Mouse (Mus musculus): ENCODE measurements around the gene Tubal3. TPM values are rescaled to one million over a fixed set of nuclear protein-coding genes. Genes with fewer than 3 reads are reported as not detected.
"Not testable (repeated sequence)": the region's sequence is repeated elsewhere in the genome, so short reads cannot be mapped to it uniquely, and the experiment has no call there.

Tubal3 gene
- not detected for total RNA-seq (2021)

DNA sequence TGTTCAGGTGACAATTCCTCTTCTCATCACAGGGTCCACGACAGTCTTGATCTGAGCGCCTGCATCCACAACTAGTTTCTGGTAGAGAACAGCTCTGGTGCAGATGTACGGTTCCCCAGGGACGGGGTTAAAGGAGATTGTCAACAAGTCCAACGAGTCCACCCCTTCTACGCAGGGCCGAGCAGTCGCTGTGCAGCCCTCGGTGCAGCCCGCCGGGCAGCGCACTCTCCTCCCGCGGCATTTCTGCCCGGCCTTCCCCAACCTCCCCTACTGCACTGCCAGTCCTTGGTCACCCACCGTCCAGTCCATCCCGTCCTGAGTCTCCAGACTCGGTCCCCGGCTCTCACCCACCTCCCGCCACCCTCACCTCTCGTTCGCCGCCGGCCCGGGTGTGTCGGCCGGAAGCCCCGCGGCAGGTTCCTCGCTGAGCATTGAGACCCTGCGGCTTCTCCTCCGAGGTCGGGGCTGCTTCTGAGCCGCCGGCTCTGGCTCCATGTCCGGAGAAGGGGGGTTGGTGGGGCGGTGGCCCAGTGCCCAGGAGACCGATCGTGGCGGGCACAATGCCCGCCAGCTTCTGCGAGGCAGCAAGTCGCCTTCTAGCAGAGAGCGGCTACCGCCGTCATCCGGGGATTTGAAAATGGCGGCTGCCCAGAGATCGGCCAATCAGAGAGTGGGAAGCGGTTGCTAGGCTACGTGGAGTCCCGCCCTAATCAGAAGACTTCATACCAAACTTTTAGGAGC, at the start of gene Tubal3, which contains the start of gene Net1:
TSS of gene Tubal3 (plus strand) at position 704 of the 741 bp plus-strand sequence.
TSS of gene Net1 (minus strand) at position 650 of the 741 bp plus-strand sequence.
- intact Hi-C loops (cut with DNase I), result no loop called here
- peak; percentile 94 for DNase-seq

DNA sequence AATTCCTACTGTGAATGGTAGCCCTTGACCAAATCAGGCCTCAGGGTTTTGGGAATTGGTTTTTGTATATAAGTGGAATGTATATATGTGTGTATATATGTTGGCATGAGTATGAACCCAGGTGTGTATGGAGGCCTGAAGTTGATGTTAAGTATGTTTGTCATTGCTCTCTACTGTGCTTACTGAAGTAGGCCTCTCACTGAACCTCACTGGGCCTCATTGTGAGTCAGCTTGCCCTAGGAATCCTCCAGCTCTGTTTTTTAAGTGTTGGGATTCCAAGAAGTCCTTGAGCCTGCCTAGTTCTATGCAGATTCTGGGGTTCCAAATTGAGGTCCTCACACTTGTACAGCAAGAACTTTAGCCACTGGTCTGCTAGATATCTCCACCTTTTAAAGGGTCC, 48.2 kb upstream of the Tubal3 start:
- DNase-seq, result no peak
- intact Hi-C loops (cut with DNase I), result no loop called here

DNA sequence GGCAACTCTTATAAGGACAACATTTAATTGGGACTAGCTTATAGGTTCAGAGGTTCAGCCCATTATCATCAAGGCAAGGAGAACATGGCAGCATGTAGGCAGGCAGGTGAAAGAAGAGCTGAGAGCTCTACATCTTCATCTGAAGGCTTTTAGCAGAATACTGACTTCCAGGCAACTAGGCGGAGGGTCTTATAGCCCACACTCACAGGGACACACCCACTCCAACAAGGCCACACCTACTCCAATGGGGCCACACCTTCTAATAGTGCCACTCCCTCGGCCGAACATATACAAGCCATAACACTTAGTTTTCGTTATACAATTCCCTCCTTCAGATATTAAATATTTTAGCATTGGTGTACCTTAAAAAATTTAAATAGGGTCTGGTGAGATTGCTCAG, 45.2 kb upstream of the Tubal3 start:
- DNase-seq, result no peak
- intact Hi-C loops (cut with DNase I), result no loop called here

DNA sequence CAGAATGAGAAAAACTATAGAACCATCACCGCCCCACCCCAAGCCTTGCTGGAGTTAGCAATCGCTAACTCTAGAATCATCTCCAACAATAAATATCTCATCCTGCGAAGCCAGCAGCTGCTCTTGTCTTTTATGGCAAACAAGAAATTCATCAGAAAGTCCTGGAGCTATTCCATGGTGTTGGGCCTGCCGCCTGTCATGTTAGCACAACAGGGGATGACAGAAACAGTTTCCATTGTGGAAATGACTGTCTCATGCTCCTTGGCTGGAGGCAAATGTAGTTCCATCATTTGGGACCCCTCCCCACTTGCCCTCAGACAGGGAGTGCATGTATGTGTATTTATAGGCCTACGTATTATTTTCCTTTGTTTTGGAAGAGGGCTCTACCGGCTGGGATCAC, 41.6 kb upstream of the Tubal3 start:
- DNase-seq, result peak; percentile 8
- intact Hi-C loops (cut with DNase I), result no loop called here

DNA sequence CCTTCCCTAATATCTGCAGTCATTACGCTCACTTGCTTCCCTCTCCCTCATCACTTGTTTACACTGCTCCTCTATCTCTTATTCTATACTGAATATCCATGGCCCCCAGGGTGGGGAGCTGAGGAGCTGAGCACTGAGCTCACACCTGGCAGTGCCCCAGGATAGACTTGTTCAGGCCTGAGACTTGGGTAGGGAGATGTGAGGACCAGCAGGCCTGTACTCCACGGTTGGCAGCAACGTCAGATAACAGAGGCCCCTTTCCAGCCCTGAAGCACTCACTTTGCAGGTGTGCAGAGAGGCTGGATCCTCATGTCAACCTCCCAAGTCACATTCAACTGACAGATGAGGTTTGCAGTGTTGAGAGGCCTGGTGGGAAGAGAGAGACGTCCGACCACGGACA, 40.9 kb upstream of the Tubal3 start:
- DNase-seq, result no peak
- intact Hi-C loops (cut with DNase I), result no loop called here

DNA sequence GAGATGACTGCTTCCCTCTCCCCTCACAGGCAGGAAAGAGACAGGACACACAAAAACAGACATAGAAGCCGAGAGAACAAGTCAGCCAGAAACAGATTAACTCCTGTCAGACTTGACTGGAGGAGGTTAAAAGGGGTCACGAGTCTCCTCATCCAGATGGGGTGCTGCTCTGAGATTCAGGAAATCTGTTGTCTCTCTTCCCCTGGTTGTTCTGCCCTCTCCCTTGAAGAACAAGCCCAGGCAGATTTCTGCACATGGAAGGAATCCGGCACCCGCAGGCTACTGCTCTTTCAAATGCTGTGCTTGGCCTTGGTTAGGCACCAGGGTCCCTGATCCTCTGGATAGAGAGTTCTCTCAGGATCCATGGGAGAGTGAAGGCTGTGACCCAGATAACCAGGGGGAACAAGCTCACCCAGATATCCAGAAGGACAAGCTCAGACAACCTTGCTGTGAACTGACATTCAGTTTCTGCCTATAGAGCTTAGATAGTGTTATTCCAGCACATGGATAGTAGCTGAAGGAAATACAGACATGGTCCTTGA, 40.3 kb upstream of the Tubal3 start:
- intact Hi-C loops (cut with DNase I), result no loop called here
- DNase-seq, result no peak

DNA sequence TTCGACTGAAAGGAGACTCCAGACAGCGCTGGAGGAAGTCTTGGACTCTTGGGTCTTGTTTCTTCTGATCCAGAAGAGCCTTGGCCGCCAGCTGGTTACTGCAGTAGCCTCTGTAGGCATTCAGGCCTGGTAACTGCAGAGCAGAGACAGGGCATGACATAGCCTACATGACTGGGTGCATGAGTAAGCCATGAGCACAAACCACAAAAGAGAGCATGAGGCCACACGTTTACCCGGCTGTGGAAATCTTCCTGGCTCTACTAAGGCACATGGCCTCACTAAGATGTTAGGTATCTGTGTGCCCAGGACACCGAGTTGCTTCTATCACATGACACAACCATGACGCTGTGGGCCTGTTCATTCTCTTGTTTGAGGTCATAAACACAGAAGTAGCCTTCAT, 31.4 kb upstream of the Tubal3 start:
- intact Hi-C loops (cut with DNase I), result no loop called here

DNA sequence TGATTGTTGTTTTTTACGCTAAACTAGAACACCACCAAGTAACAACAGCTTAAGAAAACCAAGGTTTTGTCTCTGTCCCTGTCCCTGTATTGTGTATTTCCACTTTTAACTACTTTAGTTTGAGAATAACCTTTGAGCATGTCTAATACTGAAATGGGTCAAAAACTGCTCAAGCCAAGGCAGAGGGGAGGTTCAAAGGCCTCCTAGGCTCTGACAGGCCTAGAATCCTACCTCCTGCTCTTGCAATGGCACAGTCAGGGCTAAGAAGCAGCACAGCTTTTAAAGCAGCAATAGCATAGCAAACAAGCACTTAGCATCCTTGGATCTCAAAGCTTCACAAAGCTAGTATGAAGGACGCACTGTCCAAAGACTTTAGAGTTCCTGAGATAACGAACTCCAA, 29.0 kb upstream of the Tubal3 start:
- intact Hi-C loops (cut with DNase I), result no loop called here
- no peak for DNase-seq

More for the DNA sequence above, 31.4 kb upstream of the Tubal3 start:
- no peak for DNase-seq

DNA sequence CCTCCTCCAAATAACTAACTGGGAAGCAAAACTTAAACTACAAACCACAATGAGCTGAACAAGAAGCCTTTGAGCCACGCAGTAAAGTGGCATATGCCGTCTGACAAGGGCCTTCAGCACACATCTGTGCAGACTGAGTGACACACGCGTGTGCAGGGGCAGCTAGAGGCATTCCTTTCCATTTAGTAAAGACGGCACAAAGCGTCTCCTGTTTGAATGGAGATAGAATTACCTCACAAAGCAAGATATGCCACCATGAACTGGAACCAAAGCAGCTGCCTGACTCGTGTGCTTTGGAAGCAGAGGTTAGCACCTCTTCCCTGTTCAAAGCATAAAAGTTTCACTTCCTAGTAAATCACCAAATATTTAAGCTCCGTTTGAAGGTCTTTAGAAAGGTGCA, 28.0 kb upstream of the Tubal3 start:
- intact Hi-C loops (cut with DNase I), result no loop called here
- DNase-seq, result no peak

DNA sequence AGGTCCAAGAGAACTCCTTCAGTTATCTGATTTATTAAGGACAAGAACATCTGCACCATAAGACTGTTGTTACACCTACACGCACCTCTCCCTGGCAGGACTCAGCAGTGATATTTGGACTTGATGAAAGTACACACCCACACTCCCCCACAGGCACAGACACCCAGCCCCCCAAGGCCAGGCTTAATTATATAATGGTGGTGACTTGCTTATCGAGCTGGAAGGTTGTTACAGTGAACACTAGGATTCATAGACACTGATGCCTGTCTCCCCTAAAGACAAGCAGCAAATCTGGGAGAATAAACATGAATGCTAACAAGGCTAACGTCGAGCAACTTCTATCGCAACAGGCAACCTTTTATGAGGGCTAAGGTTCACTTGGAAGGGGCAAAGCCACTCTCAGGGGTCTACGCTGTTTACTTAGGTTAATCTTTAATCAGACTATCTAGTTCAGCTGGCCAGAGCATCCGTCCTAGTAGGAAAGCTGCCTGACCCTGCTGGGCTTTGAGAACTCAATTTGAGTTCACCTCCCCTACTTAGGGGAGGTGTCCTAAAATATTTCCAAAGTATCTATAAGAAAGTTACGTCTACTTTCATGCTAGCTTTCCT, 26.5 kb upstream of the Tubal3 start:
- no peak for DNase-seq
- intact Hi-C loops (cut with DNase I), result loop anchor here (2.0 kb wide), 1 partner anchor 225 kb away; no protein-coding TSS in a partner anchor

DNA sequence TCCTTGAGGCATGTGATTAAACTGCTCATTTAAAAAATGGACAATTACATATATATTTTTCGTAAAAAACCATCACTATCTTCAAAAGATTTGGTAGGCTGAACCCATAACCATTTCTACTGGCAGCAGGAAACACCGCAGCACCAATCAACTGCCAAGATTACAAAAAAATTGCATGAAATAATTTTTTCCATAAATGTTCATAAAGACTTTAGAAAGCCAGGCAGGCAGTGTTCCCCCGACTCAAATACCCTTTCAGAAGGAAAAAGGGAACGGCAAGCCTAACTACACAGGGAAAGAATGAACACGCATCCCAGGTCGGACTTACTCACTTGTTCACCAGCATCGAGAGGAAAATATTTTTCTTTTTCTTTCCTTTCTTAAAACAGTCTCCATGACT, 25.5 kb upstream of the Tubal3 start:
- DNase-seq, result no peak
- intact Hi-C loops (cut with DNase I), result loop anchor here (2.0 kb wide), 1 partner anchor 226 kb away; no protein-coding TSS in a partner anchor

DNA sequence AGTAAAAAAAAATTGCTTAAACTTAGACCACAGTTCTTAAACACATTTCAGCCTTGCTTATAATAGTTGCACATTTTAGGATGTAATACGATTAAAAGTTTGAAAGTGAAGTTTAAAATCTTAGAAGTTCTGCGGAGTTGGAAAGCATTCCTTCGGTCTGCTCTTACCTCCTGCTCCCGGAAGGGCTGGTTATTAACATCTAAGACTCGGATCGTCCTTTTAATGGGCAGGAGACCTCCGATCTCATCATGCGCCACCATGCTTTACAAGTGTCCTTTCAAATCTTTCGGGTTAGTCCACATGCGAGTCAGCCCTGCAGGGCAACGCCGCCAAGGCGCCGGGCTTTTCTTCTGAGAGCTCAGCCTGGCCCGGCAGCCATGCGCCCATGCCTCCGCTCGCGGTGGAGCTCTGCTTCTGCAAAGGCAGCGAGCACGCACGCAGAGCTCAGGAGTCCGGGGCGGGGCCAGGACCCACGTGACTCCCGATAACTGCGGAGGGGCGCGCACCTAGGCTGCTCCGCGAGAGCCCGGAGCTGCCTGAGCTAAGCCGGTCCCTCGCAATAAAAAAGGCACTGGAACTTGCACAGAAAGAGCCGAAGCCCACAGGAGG, 24.8 kb upstream of the Tubal3 start:
- peak; percentile 77 for DNase-seq
- intact Hi-C loops (cut with DNase I), result loop anchor here (2.0 kb wide), 1 partner anchor 226 kb away; no protein-coding TSS in a partner anchor

DNA sequence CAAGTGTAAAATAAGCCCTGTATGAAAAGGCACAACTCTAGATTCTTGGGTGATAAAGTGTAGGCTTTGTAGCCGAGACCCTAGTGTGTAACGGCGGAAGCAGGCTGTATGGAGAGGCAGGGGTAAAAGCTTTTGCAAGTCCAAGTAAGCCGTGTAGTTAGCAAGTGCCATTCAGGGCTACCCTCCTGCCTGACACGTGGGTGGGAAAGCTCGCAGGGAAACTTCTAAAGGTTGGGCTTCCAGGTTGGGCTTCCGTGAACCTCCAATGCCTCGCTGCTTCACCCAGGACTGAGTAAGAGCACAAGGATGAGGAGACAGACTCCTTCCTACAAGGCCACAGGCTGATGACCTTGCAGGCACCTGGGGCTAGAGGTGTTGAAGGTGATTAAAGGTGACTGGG, 23.5 kb upstream of the Tubal3 start:
- intact Hi-C loops (cut with DNase I), result no loop called here
- no peak for DNase-seq

DNA sequence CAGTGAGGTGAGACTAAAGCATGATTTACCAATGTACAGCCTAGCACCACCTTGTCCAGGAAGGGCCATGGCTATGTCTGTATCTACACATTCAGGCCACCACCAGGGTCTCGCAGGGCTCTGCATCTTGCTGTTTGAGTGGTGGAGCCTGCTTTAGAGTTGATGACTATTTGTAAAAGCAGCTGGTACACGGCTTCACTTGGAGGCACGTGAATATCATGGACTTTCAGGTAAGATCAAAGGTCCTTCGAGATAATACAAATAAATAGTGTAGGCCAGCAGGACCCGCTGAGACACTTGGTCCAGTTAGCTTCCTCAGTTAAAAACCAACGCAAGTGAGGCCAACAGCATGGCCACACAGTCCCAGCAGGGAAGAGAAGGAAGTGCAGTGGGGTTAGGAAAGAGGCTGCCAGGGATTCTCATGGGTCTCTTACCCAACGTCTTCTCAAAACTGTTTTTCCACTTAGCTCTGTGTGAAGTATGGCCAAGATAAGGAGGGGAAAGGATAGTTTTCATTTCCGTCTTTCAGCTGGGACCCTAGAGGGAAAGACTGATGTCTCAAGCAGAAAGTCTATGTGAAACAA, 22.6 kb upstream of the Tubal3 start:
- no peak for DNase-seq
- intact Hi-C loops (cut with DNase I), result no loop called here

DNA sequence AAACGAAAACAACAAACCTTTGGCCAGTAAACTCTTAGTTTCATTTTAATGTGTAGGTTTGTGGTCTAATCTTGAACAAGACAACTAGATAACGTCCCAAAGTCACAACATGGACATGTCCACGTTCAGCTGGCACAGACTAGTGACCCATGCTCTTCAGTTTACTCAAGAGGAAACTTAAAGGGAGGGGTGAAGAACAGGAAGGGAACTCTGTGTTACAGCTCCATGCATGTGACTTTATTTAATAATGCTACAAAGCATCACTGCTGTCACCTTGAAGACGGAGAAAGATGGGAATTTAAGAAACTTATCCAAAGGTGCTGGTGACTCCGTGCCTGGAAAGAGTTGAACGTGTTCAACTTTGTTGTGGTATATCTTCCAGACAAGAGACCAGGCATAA, 22.0 kb upstream of the Tubal3 start:
- intact Hi-C loops (cut with DNase I), result no loop called here
- no peak for DNase-seq

DNA sequence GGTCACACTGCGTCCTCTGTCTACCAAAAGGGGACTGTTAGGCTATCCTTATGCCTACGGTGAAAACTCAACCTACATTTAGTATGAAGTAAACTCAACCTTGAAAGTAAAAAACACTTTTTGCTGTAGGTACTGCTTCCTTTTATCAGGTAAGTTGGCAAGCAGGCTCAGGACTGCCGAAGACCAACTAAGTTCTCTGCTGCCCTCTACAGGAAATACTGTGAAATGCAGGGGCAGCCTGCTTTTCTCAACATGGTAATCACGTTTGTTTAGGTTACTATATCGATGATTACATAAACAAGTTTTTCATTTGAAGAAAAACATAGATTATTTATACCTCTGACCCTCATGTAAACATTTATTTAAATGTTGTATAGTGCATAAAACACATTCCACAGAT, 21.2 kb upstream of the Tubal3 start:
- peak; percentile 56 for DNase-seq
- intact Hi-C loops (cut with DNase I), result no loop called here

DNA sequence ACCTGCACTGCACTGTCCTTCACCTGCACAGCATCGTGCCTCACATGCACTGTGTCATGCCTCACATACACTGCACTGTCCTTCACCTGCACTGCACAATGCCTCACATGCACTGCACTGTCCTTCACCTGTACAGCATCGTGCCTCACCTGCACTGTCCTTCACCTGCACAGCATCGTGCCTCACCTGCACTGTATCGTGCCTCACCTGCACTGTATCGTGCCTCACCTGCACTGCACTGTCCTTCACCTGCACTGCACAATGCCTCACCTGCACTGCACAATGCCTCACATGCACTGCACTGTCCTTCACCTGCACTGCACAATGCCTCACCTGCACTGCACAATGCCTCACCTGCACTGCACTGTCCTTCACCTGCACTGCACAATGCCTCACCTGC, 19.9 kb upstream of the Tubal3 start:
- intact Hi-C loops (cut with DNase I); DNase-seq: not testable (repeated sequence)

DNA sequence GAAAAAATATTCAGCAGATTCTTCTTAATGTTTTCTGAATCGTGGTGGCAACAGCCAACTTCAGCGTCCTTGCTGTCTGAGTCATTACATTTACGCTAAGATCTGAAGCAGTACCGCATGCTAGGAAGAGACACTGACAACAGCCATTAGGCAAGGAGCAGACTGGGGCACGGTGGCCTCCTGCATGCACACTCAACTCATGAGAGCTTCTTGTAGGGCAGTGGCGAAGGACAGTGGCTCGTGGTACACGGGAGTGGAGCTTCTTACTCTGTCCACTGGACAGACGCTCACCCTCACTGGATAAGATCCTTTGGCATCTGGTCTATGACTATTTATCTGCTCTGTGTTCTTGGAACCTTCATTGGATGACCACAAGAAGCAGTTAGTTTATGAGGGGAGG, 18.8 kb upstream of the Tubal3 start:
- intact Hi-C loops (cut with DNase I), result no loop called here
- DNase-seq, result no peak

DNA sequence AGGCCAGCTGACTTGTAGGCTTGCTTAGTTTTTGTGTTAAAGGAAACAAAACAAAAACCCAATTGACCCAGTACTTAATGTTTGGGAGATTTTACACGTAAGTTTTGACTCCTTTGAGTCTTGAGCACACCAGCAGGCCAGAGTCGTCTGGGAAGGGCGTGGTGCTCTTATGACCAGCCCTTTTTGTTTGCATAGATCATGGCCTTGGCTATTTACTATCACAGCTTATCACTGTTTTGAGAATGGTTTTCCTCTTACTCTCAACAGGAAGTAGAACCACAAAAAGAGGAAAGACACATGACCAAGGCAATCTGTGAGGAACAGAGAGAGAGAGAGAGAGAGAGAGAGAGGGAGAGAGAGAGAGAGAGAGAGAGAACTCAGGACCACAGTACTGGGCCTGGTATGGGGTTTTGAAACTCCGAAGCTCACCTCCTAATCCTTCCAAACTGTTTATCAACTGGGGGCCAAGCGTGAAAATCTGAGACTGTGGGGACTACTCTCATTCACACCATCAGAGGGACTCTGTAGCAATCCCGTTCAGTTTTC, 10.8 kb upstream of the Tubal3 start:
- intact Hi-C loops (cut with DNase I), result no loop called here
- no peak for DNase-seq

DNA sequence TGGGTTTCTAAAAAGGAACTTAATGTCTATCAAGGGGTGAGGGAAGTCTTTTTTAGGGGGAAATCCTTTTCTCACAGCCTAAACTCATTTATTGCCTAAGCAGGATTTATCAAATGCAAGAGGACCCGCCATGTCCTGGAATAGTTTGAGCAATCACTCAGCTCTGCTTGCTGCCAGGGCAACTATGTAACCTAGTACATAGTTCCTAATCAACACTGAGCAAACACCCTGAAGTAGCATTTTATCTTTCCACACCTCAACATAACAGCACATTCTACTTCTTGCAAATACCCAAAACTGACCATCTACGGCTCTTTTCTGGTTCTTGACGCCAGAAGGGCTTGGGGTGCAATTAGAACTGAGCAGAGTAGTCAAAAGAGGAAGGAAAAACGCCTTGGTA, 9.8 kb upstream of the Tubal3 start:
- intact Hi-C loops (cut with DNase I), result no loop called here
- no peak for DNase-seq

DNA sequence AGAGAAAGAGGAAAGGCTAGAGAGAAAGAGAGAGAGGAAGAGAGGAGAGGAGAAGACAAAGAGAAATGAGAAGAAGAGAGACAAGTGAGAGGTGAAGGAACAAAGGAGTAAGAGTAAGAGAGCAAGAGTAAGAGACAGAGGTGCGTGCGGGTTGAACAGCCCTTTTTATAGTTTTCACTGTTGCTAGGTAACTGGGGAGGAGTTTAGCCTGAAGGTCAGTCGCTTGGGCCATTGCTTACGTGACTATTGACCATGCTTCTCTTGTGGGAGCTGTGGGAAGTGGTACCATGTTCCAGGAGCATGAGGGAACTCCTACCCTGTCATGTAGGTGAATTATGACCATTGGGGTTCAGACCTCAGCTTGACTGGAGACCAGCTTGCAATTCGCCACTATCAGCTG, 7.7 kb upstream of the Tubal3 start:
- intact Hi-C loops (cut with DNase I), result no loop called here
- DNase-seq, result no peak
